Mouse (Mus musculus) R1 (cell line): ENCODE measurements around the gene Gse1.

Experiments
- DNase-seq: peaks from one replicate; pipeline ENCODE4 v3.0.0-alpha.2; 2018; ENCODE audit warnings: low read depth, low spot score

Gene Gse1

DNA sequence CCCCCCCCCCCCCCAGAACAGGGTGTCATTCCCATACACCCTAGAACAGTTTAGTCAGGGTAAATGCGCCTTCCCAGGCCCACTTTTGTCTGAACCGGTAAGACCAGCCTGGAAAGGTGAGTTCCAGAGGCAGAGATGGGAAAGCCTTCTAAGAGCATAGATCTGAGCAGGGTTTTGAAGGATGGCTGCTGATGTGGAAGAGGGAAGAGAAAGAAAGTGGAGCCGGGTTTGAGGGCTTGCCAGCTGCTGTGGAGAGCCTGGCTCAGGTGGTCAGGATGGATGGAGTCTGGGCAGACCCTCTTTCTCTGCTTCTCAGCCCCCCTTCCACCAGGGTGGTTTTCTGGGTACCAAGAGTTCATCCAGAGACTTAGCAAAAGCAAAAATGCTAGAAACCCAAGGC is 305.1 kb downstream of the Gse1 start:
- DNase-seq, result no peak

DNA sequence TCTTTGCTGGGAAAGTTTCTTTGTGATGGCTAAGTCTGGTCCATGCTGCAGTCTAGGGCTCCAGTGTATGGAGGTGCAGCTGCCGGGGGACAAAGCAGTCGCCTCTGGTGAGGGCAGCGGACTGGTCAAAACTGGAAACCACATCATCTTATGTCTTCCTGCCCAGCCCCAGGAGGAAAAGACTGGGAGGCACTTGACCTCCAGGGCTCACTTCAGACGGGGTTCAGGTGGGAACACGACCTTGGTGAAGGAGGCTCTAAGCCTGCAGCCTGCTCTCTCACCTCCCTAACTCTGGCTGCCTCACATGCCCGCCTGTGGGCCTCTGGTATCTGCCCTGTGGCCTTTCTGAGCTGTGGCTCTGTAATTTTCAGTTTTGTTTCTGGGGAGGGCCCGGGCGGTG is 305.8 kb downstream of the Gse1 start:
- DNase-seq, result no peak

DNA sequence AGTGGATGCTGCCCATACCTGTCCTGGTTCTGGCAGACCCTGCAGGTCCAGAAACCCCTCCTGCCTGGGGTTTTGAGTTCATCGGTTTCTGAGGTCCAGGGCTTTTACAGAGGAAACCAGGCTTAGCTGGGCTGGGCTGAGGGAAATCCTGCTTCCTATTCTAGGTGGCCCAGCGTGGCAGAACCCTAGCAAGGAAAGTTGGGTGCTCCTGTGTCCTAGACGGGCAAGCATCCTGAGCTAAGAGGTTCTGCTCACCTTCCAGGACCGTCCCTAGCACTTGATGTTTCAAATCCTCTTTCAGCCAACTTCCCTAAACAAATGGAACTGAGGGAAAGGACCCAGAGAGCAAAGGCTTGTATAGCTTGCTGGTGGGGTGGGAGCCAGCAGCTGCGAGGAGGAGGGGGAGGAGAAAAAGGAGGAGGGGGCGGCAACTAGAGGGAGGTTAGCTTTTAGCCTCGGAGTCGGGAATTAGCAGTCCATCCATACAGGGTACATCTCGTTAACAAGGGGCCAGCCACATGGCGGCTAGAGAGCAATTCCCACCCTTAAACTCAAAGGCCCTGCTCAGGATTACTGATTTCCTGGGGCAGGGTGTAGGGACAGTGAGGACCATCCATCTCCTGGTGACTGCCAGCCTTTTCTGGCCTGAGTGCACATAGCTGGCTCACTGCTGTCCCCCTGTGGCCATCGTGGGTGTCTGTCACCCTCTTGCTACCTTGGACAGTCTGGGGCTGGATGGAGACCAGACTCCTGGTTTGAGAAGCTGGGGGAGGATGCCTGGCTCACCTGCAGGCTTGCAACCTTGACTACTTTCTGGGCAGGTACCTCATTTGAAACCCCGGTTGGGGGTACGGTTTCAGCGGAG is 306.5 kb downstream of the Gse1 start:
- peak; percentile 92 for DNase-seq

- peak; percentile 79 for DNase-seq
Measured at GRCm38 (mm10) chr8:120535452-120536305, 307.4 kb downstream of the Gse1 start.

DNA sequence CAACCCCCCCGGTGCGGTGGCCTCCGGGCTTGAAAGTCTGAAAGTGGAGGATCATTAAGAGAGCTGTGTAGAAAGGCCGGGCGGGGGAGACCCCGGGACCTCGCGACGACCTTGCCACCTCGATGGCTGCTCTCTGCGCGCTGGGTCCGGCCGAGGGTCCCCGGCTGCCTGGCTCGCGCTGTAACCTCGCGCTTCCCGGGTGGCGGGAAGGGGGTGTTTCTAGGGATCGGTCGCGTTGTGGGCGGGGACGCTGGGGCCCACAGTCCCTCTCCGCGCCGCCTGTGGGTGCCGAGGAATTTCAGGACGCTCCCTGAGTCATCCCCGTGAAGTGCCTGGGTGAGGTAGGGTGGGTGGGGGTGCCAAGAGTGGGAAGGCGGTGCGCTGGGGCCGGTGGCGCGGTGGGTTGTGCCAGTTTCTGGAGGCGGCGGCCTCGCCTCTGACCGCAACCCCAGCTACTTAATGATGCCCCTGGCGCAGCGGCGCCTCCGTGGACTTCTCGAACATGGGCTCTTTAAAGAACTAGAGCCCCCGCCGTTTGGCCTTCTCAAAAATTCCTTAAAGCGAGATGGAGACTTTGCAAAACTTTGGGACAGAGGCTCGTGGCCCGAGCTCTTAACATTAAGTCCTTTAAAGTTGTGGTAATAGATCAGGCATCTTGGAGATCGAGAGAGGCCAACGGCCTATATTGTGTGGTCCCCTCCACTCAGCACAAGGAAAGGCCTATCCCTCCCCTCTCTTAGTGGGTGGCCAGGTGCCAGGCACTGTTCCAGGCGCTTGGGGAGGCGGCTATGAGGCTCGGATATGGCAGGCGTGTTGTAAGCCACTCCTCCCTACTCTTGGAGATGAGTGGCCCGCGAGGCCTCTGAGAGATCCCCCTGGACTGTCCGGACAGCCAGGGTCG is 308.3 kb downstream of the Gse1 start:
- peak; percentile 75 for DNase-seq

DNA sequence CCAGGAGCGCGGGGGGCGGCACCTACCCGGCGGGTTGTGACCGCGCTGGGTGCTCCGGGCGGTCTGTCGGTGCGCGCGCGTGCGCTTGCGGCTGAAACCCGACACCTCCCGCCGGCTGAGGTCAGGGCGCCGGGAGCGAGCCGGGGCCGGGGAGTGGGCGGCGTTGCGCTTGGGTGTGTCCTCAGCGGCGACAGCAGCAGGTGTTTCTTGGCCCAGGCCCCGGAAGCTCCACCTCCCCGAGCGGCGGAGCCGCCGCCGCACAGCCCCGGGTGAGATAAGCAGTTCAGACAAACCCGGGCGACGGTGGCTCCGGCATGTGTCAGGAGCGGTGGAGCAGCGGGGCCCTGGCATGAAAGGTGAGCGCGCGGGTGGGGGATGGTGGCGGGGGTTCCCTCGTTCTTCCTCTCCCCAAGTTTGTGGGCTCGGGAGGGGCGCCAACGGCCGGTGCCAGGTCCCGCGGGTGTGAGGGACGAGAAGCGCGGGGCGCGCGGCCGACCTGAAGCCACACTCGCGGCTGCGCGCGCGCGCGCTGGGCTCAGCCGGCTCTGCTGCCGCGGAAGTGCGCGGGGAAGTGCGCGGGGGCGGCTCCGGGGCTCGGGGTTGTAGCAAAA is 309.1 kb downstream of the Gse1 start:
- DNase-seq, result peak; percentile 84

DNA sequence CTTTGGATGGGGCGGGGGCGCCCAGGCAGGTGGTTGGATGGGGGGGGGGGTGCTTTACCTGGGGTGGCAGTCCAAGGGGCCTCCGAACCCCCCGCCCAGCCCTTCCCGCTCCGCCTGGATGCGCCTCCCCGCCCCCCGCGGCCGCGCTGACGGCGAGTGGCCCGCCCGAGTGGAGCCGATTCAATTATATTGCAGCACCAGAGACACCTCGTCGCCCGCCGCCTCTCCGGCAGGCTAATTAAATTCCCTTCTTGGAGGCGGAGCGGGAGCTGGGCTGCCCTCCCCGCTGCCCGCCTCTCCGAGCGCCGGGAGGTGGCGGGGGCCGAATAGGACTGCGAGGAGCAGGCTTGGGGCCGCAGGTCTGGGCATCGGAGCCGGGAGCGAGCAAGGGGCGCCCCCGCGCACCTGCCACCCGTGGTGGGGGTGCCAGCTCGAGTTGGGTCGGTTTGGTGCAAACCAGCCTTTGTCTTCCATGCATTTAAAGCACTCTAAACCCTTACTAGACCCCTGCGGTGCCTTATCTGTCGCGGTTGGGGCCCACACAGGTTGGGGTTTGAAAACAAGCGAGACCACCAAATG is 309.7 kb downstream of the Gse1 start:
- DNase-seq, result peak; percentile 69

GRCm38 (mm10) chr8:120538397-120539240 is 310.4 kb downstream of the Gse1 start:
- DNase-seq, result peak; percentile 72

GRCm38 (mm10) chr8:120539381-120539774 is 311.1 kb downstream of the Gse1 start:
- no peak for DNase-seq

DNA sequence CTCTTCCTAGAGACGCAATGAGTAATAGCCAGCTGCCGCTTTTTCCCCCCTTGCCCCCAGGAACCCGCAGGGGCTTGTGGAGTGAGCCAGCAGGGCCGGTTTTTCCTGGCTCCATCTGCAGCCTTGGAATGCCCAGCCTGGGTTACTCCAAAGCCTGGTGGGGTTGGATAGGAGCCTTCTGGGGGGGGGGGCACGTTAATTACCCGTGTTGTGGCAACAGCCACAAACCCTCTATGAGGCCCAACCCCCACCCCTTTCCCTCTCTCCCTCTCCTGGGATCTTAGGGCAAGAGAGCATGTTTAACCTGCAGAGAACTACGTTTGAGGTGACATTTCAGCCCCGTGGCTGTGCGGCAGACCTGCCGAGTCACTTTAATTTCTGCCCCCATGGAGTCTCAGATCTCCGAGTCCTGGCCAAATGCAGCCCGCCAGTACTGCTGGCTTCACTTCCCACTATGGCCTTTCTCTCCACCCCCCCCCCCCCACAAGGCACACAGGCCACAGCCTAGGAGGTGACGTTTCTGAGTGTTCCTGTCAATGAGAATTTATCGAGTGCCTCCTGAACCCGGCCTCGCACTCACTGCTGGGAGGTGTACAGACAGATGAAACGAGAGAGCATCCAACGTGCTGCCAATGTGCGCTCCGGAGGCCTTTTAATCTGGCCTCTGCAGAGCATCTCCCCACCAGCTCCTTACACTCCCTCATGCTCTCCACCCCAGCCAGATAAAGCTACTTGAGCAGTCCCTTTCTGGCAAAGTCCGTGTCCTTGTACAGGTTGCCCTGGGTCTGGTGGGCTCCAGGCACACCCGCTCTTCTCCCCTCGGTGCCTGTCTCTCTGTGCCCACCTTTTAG is 311.7 kb downstream of the Gse1 start:
- no peak for DNase-seq

- DNase-seq, result no peak
Measured at GRCm38 (mm10) chr8:120542995-120543394, 314.7 kb downstream of the Gse1 start.

DNA sequence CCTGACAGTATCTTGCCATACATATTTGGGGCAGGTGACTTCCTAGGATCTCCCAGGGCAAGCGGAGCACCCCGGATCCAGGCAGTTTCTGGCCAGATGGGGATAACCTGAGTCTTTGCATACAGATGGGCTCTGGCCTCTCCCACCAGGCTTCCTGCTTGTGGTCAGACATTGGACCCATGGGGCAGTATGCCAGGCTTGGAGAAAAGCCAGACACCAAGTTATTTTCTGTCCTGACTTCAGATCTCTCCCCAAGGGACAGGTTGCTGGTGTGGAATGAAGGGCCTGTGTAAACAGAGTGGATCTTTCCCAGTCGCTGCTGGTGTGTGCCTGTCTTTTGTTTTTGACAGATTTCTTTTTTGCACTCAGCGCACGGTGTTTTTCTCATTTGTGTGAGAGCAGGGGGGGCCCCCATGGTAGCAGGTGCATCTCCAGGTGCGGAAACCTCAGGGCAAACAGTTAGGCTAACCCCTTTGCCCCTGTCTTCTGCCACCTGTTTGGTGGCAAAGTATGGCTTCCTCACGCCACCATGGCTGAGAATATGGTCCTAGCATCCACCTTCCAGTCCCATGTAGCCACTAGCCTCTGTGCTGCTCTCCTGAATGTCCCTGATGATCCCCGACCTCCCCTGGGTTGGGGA is 315.3 kb downstream of the Gse1 start:
- no peak for DNase-seq

- DNase-seq, result no peak
Measured at GRCm38 (mm10) chr8:120544155-120544554, 315.9 kb downstream of the Gse1 start.

- no peak for DNase-seq
Measured at GRCm38 (mm10) chr8:120547562-120547961, 319.3 kb downstream of the Gse1 start.

DNA sequence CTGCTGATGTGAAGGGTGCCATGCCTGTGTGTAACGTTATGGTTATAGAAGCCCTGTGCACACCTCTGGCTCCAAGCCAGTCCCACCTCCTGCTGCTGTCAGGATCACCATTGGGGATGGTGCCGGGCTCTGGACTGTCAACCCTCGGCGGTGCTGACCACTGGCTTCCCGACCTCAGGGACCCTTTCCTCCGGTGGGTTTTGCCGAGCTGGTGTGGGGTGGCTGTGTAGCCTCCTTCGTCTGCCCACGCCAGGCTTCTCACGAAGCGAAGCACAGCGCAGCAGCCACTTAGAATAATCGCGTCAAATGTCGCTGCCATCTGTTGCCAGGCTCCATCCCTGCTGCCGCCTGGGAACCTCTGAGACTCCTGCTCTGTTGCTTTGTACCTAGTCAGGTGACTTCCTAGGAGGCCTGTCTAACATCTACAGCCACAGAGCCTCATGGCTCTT is 320.1 kb downstream of the Gse1 start:
- no peak for DNase-seq

DNA sequence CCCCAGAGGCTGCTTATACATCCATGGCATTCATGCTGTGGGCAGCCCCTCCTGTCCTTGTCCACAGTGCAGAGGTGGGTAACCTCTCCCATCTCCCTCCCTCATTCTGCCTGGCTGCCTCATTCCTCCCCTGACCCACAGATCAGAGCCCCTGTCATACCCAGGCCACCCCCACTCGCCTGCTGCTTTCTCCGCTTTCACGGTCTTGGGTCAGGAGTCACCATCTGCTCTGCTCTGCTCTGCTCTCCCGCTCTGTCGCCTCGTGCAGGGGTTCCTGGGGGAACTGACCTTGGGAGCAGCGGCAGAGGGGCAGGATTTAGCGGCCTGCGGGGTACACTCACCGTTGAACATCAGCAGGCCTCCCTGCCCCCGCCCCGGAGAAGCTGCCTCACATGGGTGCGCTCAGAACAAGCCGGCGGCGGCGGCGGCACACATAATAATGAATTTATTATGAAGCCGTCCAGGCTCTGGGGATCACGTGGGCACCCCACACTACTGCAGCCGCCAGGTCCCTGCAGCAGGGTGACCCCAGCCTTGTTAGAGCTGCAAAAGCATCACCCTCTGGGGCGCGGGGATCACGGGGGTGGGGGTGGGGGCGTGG is 321.2 kb downstream of the Gse1 start:
- DNase-seq, result no peak

- DNase-seq, result no peak
Measured at GRCm38 (mm10) chr8:120549922-120550321, 321.7 kb downstream of the Gse1 start.

DNA sequence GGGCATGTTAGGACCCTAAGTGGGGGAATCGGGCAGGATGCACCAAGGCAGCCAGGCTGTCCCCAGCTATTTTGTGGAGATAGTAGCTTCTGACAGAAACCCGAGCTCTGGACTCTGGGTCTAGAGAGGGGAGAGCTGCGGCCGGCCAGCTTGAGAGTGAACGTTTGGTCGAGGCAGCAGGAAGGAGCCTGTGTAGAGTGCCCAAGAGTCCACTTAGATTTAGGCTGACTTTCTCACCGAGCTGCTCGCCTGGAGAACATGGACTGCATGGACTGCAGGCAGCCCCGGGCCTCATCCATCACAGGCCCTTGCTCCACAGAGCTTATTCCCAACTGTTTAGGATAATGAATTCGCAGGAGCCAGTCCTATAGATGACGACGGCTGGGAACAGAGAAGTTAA is 322.2 kb downstream of the Gse1 start:
- no peak for DNase-seq
